Mouse (Mus musculus): ENCODE measurements around the gene 2010111I01Rik.
"Not testable (repeated sequence)": the region's sequence is repeated elsewhere in the genome, so short reads cannot be mapped to it uniquely, and the experiment has no call there.

2010111I01Rik gene

DNA sequence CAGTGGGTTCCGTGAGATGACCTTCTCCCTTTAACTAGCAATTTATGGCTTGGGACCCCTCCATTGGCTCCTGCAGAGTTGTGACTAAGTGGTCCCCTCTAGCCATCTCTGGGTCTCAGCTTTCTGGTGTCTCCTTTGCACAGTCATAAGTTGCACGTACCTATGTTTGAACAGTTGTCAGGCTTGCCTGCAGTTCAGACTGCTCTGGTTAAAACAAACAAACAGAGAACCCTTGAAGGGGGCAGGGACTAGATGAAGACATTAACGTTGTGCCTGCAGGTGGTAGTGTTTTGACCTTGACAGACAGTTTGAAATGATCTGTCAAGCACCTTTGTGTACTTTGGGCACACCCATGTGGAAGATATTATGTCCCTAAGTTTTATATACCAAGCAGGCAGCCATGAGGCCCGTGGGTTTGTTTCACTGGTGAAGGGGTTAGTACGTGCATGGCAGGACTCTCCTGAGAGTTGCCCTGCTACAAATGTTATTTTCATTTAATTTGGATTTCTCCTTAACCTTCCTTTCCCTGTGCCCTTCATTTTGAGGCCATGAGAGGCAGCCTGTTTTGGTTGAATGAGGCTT is 118.0 kb downstream of the 2010111I01Rik start:
- no peak for DNase-seq

DNA sequence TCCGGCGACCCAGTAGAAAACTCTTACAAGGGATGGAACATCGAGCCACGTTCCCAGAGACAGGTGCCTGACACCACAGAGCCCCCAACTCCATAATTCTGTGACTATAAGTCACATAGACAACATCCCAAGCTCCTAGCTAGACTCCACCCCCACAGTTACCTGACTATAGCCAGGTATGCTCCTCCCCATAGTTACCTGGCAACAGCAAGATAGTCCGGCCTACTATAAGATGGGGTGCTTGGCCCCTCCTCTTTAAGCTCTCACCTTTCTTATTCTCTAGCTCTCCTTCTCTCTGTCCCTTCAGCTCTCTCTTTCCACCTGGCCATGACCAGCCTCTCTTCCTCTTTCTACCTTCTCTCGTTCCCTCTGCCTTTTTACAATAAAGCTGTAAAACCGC is 118.4 kb downstream of the 2010111I01Rik start:
- DNase-seq, result not testable (repeated sequence)

DNA sequence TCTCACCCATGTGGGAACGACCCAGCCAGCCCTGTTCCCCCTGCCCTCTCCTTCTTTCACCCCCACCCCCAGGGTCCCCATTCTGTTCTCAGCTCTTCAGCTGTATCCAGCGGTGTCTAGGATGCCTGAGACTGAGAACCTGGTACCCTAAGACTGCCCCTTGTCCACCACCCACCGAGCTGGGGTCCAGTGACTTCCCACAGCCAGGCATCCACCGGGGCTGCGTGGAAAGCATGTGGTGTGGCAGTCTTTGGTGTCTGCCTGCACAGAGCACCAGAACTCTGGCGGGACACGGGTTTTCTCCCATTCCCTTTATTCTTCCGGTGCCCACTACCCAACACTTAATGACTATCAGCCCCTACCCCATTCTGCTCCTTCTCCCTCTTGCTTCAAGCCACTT is 119.0 kb downstream of the 2010111I01Rik start:
- DNase-seq, result no peak

DNA sequence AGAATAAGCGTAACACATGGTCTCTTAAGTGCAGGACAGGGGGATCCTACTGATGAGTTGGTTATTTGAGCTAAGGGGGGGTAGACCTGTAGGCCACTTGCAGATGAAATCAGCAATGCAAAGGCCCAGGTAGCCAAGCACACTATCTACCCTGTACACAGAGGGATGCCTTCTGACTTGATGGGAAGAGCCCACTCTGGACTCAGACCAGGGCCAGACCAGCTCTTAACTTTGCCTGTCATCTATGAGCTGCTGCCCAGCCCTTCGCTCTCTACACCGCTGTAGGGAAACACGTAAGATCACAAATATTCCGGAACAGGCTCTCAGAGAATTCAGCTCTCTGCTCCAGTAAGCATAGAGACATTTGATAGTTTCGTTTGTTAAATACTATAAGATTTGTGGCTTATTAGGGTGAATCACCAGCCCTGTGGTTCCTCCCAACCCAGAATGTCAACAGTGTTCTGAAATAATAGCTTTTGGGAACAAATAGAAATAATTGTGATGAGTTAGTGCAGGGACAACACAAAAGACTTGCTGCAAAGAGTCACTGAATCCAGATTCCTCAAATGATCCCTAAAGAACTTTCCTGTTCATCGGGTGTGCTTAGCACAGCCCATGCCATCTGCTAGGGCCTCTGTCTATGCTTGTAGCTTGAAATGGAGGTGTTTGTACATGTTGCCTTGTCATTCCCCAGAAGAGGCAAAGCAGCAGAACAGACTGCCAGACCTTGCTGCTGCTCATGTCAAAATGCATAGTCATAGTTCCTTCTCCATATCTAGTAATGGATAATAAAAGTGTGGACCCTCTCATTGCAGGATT is 123.4 kb downstream of the 2010111I01Rik start:
- DNase-seq, result no peak

DNA sequence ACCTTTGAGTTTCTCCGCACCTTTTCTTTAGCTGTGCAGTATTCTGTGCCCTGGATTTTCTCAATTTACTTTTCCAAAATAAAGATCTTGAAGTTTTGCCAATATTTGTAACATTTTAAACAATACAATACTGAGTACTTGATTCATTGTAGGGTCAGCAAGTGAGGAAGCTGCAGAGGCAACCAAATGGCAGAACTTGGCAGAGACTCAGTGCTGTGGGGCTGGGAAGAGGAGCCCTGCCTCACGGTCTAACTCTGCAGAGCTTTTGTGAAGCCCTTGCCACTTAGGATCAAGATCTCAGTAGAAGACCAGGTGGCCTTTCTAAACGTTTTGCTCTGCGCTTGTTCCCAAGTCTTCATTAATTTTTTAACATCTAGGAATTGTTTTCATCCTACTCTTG is 124.8 kb downstream of the 2010111I01Rik start:
- DNase-seq, result peak; percentile 36 to 50

DNA sequence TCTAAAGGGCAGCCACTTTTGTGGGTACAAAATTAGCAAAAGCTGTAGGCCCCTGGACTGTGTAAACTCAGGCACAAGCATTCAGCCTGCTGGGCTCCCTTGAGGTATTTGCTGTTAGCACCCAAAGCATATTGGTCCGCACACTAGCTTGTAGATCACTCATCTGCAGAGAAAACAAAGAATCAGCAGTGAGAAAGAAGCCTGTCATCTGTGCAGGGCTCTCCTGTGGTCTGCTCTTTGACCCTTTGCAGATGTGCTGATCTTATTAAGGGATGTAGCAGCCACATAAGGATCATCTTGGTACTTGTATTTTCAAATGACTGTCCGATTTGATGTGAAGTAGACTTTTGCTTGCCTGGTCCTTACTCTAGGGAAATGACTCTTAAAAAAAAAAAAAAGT is 126.6 kb downstream of the 2010111I01Rik start:
- no peak for DNase-seq

DNA sequence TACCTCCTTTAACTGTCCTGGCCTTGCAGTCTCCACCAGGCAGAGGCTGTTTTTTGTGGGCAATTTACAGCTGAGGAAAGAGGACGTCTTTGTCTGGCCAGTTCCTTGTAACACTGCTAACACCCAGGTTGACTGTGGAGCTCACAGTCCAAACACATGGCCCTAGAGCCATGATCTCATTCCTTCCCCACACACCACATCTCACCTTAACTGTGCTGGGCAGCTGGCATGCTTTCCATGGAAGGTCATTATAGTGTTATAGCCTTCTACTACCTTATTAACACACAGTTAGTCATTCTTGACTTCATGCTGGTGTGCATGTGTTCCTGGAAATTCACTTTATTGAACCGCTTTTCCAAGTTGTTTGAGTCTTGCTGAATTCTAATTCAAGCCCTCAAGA is 127.6 kb downstream of the 2010111I01Rik start:
- no peak for DNase-seq

DNA sequence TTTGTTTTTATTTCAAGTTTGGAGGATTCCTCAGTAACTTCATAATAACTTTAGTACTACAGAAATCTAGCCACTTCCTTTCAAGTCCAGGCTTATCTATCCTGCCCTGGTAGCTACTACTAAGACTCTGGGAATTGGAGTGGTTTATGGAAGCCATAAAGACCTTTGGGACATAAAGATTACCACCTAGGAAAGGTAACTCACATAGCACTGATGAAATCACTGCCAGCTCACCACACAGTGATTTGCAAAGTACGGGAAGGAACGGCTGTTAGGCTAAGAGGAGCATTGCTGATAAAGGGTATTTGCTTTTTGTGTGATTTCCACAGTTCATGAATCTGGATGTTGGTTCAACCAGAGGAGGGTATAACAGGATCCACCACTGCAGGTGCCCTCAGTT is 128.2 kb downstream of the 2010111I01Rik start:
- no peak for DNase-seq

DNA sequence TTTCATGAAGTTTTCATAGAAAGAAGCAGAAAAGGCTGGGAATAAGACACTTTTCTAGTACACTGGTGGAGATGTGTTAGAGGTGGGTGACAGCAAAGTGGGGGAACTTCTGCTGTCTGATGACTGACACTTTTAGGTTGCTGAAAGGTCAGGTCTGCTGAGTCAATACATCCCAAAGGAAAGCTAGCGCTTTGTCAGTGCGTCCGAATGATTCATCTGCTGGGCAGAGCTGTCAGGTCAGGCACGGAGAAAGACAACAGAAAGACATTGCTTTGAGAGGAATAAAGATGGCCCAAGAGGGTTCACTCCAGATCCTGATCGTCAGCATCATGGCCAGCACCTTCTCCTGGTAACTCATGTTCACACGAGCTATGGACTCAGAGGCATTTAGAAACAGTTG is 128.9 kb downstream of the 2010111I01Rik start:
- DNase-seq, result no peak

DNA sequence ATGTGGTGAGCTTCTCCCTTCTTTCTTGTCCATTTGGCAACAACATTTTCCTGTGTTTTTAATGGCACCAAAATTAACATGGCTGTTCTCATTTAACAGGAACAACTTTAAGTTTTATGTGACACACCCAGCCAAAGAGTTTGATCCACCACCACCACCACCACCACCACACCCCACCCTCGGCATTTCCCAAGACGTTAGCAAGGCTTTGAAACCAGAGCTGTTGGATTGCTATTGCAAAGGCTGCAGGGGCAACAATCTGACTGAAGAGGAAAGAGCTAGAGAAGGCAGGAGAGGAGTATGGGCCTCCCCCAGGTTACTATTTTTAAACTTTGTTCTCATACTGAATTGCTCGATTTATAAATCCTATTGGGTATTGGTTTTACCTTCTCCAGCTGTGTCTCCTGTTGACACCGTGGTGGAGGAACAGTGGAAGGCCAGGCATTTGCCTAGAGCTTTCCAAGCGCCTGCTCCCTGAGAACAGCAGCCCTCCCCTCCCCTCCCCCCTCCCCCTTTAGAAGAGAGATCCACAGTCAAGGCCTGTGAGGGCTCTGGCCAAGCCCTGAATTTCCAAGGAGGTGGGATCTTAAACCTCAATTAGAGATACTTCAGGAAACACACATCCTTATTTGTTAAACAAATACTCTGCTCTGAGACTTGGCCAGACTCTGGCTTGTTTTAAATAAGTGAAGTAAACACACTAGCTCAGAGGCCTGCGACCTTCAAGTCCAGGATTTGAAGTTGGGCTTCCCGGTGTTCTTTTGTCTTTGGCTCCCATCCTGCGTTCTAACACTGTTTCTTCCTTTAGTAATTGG is 129.8 kb downstream of the 2010111I01Rik start:
- DNase-seq, result no peak

DNA sequence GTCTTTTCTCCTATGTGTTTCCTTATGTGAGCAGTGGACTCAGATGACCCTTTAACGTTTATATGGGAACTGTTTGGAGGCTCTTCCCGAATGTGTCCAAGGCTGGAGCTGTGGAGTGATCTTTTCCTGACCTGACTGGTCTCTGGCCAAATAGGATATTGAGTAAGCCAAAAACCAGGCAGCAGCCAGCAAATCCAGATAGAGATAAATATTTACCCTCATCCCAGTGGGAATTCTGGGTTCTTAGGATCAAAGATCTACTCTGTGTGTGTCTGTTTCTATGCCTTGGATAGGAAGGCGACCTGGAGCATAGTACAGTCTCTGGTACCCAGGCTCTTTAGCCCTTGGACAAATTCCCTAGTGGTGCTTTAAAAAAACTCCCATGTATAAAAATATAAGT is 132.1 kb downstream of the 2010111I01Rik start:
- peak; percentile 69 to 83 for DNase-seq

DNA sequence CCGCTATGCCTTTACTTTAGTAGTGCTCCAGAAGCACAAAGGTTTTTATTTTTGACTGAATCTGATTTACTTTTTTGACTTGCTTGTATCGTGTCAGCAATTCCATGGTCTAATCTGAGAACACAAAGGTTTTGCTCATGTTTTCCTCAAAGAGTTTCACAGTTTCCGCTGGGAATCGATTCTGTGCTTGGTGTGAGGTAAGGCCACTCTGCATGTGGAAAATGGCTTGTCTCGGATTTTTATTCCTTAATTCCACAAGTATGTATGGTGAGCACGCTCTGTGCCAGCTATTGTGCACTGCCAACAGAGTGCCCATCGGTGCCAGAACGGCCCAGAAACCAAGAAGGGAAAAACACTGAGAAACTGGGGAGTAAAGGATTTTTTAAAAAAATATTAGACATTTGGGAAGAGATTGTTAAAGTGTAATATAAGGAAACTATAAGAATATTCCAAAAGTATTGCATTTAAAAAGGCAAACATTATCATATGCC is 132.8 kb downstream of the 2010111I01Rik start:
- no peak for DNase-seq

DNA sequence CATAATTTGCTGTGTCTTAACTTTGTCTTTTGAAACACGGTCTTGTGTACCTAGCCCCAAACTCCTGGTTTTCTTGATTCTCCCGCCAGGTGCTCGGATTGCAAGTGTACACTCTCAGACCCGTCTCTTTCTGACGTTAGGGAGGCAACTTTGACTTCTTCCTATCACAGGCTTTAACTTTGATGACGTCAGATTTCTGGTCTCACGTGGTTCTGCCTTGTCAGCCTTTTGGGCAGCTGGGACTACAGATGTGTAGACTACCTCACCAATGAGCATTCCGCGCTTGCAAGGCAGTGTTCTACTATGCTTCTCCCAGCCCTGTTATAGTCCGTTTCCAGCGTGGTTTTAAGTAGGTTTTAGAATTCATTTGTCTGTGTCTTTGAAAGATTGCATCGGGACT is 137.1 kb downstream of the 2010111I01Rik start:
- DNase-seq, result no peak

DNA sequence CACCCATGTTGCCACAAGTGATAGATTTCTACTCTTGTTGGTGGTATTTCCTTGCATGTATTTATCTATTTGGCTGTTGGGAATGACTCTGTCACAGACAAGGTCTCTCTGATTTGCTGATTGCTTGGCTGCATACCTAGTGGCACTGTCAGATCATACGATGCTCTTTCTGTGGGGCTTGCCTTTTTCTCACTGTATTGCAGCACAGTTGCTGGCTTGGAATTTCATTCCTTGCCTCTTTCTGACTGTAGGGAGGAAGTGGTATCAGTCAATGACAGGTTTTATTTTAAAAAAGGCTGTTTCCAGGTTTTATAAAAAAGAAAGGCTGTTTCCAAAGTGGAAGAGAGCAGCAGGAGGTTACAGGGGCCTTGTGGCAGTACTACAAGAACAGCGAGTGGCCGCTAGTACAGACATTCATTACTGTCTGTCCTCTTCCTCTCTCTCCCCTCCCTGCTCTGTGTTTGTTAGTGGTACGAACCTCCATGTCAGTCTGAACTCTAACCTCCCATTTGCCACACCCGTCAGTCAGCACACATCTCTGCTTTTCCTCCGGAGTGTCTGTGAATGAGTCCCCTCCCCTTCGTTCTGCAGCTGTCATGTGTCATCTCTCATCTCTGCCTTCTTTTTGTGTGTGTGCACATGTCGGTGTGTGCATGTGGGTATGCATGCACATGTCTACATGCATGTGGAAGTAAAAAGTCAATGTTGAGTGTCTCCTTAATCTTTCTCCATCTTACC is 138.3 kb downstream of the 2010111I01Rik start:
- DNase-seq, result peak in 1 of 2 experiments; percentile 14

DNA sequence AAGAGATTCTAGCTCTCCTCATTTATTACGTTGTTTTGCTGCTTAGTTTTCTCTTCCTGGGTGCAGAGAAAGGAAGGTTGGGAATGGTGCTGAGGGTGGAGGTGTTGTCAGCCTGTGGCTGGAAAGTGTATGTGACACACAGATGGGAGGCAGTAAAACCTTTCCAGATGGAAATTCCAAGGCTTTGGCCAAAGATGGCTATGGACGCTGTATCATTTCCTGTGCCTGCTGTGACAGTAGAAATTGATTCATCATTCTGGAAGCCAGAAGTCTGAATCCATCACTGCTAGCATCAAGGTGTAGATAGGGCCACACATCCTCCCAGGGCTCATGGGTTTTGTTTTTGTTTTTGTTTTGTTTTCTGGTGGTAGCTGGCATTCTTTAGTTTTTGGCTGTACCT is 141.9 kb downstream of the 2010111I01Rik start:
- no peak for DNase-seq

DNA sequence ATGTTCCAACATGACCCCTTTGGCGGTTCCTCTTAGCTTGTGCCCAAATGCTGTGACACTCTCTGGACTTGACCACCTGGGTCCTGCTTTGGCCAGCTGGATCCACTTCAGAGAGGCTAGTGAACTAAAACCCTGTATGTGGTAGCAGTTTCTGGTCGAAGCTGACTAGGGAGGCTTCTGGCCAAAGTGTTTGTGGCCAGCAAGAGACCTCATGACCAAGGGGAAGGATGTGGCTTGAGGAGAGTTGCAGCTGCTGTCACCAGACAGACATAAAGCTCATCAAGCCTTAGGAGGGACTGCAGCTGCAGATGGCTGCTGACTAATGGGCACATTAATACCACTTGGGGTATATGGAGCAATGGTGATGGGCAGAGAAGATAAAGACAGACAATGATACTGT is 143.9 kb downstream of the 2010111I01Rik start:
- DNase-seq, result peak in 1 of 2 experiments; percentile 23

DNA sequence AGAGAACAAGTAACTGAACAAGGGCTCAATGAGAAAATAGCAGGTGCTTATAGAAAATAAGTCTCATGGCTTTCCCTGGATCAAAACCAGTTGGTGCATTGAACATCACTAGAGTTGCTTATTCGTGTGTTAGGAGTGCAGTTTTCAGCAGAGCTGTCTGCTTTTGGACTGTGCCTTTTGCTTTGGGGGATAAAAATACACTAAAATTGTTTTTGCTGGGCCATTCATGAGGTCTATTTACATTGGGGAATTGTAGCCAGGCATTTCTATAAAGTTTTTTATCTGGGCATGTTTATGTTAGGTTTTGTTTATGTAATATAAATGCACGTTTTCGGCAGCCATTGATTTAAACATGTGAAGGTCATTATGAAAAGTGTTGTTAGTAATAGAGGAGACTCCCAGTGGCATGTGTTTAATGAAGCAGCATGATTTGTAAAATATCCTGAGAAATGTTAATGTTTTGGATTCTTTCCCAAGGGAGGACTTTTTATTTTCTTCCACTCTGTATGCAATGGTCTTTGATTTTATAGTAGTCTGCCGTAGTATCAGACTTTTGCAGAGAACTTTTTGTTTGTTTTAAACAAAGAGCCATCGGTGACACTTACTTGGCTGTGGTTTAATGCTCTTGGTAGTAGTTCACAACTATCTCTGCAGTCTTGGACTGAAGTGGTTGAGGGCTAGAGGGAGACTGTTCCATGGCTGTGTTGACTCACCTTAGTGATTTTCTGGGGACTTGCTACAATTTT is 146.8 kb downstream of the 2010111I01Rik start:
- DNase-seq, result no peak

DNA sequence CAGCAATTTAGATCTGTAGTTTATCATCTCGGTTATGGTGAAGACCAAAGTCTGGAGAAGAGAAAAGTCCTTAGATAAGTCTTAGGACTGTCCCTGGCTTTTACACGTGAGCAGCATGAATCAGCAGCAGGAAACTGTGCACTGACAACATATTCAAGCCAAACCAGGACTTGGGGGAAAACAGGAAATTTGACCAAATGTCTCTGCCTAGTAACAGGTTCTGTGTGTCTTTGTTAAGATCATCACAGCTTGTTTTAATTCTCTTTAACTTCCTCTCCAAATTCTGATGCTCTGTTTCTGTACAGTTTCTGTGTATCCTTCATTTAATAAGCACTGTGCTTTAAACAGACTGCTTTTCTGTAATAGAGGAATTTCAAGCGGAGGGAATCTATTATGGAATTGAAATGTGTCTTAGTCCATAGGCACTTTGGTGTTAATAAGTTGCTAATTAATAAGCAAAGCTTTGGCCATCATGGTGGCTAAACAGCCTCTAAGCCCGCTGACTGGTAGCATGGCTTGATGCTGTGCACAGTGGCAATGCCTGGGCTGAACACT is 147.4 kb downstream of the 2010111I01Rik start:
- peak; percentile 42 to 65 for DNase-seq

DNA sequence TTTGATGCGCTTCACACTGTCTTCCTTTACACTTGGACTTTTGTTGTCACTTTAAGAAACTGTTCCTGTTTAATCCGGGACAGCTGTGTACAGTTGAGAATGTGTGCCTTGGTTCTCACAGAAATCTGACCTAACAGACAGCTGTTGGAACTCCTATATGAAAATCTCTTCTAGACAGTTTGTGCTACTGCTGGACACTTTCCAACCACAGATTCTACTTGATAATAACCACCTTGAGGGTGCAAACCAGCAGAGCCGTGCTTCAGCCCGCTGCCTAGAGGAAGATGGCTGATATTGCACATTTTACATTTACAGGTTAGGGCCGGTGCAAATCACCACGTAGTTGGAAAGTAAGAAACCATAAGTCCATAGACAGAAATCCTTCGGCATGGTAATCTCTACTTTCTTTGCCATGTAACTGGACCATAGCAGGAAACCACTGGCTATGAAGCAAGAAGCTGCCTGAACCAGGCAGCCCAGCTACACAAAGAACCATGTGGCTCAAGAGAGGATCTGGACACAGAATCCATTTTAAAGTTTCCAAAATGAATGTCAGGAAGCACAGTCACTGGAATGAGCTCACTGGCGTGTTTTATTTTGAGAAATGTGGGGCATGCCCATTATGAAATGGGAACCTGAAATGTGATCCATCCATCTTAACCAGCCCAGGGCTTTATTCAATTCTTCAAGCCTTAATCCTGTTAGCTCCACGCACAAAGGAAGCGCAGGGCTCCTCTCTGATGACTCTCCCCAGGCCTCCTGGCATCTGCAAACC is 148.1 kb downstream of the 2010111I01Rik start:
- DNase-seq, result no peak

DNA sequence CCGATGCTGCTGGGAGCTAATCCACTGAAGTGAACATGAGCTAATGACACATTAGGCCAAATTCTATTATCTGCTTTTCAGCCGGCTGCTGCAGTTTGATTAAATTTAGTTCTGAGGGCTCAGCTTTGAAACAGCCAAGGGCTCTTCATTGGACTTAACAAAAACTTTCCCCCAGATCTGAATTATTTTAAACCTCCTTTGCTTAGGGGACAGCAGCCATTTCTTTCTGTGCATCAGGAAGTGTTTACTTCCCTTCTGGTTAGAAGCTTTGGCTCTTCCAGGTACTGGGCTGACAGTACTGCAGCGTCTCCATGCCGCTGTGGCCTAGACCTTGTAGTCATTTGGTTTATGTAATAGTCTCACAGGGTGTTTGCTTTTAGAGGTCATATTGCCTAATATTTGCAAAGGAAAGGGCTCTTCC is 149.2 kb downstream of the 2010111I01Rik start:
- DNase-seq, result no peak
